Mouse (Mus musculus) kidney, adult 8-10 months (tissue): Measurements from ENCODE around the gene Camta1.

Source experiments
- DNase-seq, 2 experiments: peaks; one replicate each; pipeline ENCODE4 v3.0.0; 2022

Camta1 gene

DNA sequence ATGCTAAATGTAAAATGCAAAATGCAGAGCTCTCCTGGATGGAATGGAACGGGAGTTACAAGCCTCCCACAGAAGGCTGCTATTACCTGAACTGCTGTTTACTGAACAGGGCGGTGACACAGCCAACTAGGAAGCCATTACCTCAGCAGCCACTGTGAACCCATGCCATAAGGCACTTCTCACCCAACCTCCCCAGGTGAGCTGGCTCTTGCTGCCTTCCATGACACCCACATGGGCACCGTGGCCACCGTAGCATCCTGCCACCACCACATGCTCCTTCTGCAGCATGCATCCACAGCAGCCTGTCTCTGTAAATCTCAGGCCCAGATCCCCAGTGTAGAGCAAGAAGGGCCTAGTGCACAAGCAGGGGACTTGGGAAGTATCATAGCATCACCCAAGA is 438.8 kb downstream of the Camta1 start:
- no peak for DNase-seq

DNA sequence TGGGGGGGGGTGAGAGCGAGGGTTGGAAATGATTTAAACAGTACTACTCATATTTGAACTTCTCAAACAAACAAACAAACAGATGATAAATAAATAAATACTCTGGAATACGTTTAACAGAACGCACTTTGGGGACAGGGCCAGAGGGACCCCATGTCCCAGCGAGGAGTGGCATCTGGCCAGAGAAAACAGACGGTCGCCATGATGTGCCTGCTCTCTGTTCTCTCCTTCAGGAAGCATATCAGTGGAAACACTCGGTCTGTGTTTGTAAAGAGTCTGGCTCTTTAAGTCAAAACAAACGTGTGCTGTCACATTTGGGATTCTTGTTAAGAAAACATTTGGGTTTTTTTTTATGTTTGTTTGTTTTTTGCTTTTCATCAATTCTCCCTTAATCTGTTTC is 439.3 kb downstream of the Camta1 start:
- DNase-seq, result no peak

DNA sequence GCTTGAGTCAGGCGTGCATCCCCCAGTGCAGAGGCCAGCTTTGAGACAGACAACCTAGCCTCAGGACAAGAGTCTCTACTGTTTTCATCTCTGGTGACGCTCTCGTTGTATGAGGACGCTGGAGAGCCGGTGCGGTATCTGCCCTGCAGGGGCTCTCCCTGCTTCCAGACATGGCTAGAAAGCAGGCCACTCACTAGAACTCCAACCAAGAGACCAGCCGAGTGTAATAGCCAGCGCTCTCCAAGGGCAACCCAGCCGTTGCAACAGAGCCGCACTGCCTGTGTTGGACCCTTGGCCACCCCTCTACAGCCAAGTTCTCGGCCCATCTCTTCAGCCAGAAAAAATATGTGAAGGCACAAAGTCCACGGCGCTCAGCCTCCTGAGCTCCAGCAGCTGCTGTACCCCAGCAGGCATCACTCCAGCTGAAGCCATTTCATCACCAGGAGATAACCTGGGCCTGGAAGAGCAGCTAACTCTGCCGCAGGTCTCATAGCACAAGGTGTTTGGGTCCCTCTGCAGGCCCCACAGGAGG is 443.3 kb downstream of the Camta1 start:
- no peak for DNase-seq

DNA sequence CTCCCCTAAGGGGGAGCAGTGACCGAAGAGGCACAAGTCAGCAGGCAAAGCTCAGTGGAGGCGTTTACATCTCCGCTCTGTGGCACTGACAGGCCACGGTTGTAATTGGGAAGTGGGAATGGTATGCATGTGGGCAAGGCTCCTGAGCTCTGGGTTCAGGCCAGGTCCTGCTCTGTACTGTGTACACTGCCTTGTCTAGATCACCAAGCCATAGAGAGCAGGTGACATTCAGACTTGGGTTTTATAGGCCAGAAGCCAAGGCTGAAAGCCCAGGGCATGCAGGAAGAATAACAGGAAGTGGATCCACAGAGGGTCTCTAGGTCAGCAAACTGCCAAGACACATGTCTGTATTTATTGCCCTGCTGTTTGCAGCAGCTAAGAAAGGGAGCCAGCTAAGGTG is 445.9 kb downstream of the Camta1 start:
- no peak for DNase-seq

DNA sequence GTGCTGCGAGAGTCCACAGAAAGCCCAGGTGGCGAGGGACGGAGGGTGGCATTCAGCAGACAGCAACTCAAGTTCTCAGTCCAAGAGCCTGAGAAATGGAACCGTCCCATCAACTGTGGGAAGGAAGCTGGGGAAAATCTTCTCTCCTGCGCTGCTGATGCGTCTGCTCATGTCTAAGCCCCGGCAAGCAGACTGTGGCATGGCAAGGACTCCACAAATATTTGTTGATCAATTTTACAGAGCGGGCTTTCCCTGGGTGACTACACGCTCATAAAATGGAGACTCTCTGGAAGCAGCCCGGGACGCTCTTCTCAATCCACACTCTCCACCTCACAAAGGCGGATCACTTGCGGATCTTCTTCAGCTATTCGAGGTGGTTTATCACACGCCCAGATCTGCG is 446.3 kb downstream of the Camta1 start:
- no peak for DNase-seq

DNA sequence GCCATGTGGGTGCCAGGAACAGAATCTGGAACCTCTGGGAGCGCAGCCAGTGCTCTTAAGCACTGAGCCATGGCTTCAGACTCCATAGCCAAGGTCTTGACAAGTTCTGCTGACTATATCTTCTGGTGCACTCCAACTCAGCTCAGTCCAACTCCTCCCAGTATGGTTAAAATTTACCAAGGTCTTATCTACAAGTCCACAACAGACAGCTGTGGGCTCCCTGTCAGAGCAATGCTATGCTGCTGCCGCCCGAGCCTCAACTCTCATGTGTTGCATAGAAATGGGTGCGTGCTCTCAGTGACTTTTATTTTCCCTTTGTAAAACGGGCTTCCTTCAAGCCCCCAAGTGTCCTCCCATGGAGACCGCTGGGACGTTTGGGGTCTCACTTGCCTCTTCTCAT is 446.7 kb downstream of the Camta1 start:
- peak in 1 of 2 experiments; percentile 13 for DNase-seq

DNA sequence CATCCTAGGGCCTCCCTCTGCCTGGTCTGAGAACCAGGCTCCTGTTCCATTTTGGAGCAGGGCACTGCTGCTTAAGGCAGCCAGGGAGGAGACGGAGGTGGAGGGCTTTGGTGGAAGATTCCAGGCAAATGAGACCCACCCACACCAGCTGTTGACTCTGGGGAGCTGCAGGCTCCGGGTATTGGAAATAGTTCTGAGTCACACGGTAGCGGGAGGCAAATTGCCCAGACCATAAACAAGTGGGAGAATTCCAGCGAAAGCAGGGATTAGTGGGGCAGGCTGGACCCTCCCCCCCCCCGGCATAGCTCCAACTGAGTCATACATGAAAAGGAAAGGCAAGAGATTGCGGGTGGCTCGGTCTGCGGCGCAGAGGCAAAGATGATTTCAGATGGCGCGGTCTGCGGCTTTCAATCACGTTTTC is 450.0 kb downstream of the Camta1 start:
- DNase-seq, result no peak

DNA sequence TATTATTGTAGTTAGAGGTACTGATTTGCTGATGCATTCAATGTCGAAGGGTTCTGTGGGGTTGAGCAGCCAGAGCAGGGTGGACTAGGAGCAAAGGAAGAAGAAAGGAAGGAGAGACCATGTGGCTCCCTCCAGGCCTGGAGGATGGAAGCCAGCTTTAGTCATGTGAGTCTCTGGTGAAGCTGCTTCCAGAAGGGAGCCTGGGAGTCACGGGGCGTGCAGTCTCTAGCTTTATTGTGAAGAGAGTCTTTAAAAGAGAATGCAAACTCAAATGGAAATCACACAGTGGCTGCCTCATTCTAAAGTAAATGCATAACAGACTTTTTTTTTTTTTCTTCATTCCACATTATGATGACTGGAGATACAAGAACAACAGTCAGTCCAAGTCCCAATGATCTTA is 450.7 kb downstream of the Camta1 start:
- DNase-seq, result no peak

DNA sequence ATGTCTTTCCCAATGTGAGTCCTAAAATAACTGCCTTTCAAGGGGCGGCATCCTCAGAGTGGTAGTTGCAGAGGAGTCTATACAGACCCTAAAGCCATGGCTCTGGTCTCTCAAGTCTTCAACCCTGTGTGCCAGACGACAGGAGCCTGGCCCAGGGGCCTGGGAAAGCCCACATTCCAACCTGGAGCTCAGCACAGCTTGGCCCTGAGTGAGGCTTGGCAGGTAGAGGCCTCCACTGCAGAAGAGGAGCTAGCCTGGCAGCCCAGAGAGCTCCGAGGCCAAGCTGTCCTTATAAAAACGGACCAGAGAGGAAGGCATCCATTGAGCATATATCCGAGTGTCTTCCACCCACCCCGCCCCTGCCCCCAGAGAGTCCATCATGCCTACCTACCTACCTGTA is 452.4 kb downstream of the Camta1 start:
- no peak for DNase-seq

DNA sequence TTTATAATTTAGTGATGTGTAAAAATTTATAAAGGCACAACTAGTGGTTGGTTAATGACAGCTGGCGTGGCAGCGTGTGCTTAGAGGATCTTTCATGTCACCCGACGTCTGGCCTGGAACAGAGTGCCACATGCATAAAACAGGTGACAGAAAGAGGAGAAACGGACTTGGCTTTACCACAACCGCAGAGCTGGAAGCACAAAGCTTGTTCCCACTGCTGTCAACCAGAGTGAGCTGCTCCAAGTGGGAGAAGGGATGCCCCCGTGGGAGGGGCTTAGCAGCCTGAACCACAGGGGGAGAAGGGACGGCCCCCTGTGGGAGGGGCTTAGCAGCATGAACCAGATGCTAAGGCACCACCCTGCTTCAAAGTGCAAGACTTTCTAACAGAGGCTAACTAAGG is 452.9 kb downstream of the Camta1 start:
- DNase-seq, result no peak

DNA sequence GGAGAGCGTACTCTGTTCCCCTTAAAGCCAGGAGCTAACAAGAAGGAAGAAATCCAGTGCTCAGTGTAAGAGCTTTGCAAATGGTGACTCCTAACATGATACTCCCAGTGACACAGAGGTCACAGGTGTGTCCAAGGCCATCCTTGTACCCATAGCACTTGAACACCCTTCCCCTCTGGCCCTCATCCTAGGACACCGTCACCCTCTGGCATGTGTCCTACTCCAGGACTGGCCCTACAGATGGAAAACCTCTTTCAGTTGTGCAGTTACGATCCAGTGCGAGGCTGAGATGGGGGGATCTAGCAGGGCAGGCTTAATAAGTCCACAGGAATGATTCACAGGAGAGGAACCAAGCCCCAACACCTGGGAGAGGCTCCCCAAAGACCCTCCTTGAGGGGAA is 453.4 kb downstream of the Camta1 start:
- no peak for DNase-seq

DNA sequence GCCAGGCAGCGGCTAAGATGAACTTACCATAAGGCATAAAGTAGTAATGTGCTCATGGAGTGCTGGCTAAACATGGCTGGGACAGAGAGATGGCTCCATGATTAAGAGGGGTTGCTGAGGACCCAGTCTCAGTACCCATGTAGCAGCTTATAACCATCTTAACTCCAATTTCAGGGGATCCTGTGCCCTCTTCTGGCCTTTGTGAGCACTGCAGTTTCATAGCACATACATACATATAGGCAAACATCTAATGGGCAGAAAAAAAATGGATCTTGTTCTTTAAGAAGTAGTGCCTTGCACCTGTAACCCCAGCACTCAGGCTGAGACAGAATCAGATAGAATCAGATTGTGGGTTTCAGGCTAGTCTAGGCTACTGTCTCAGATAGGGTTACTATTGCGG is 454.5 kb downstream of the Camta1 start:
- no peak for DNase-seq

DNA sequence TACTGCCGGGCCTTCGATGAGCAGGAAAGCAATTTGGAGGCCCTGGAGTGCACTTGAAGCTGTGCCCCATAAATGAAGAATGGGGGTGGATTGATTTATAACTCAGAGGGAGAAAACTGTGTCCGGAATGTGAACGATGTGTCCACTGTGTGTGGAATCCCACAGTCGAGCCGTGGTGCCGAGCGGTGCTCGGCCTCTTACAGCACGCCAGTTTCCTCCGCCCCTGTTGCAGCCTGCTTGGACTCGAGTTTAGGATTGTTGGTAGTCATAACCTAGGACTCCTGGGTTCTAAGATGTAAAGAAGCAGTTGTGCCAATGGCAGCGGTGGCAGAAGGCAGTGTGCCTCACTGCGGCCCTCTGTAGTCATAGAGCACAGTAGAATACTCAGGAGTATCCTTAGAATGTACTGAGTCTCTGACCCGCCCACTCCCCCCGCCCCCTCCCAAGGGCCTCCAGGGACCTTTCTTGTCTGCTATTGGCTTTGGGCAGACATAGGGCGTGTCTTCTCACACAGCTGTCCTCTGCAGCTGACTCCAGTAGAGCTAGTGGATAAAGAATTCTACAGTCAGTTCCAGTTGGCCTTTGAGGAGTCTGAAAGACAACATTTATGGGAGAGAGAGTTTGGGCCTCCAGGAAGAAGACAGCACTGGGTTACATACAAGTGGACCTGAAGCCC is 457.0 kb downstream of the Camta1 start:
- no peak for DNase-seq

DNA sequence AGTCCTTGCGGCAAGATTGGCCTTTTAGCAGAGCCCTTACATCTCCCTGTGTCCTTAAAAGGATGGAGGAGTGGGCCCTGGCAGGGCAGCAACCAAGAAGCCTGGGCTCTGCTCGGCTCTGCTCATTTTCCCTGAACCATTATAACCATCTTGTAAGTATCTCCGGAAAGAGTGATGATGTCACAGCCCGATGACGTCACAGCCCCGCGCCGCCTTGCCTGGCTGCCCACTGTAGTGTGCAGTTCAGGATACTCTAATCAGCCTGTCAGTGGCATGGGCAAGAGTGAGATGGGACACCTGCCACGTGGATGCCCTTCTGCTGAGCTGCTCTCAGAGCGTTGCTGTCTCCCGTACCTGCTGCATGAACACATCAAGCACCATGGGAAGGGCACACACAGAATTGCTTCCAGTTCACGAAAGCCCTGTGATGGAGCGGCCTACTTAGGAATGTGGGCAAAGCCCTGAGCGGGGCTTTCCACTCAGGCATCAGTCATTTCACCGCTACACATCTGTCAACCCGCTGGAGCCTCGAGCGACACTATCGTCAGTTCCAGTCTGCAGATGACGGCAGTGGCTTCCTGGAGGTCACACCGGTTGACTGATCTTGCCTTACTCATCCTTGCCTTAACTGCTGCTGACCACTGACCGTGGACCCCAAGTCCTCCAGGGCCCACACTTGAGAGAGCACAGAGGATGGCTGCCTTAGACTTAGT is 459.8 kb downstream of the Camta1 start:
- DNase-seq, result no peak

DNA sequence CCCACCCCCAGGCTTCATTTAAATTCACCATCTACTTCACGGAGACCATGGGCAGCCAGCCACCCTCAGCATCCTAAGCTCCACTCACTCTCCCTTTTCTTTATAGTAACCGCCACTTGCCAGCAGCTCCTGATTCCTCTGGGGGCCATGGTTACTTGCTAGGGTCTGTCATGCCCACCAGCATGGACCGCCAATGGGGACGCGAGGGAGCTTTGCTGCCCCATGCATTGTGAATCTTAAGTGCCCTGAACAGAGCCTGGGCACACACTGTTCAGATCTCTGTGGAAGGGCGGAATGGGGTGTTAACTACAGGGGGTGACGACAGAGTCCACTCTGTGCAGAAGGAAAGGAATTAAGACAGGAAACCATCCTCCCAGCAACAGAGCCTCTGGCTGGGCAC is 465.1 kb downstream of the Camta1 start:
- no peak for DNase-seq

DNA sequence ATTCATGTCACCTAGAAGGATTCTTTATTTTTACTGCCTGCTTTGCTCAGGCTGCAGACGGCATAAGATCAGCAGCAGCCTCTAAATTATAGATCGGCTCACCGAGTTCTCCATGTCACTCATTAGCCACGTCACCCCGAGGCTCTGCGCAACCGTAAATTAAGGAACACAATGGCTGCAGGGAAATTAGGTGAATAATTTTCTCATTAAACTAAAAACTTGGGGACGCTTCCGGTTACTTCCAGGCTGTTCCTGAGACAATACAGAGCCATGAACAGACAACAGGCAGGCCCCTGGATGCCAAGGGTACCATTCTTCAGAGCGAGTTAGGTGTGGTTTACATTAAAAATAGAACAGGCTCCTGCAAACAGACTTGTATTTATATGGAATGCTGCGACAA is 472.3 kb downstream of the Camta1 start:
- DNase-seq, result no peak

DNA sequence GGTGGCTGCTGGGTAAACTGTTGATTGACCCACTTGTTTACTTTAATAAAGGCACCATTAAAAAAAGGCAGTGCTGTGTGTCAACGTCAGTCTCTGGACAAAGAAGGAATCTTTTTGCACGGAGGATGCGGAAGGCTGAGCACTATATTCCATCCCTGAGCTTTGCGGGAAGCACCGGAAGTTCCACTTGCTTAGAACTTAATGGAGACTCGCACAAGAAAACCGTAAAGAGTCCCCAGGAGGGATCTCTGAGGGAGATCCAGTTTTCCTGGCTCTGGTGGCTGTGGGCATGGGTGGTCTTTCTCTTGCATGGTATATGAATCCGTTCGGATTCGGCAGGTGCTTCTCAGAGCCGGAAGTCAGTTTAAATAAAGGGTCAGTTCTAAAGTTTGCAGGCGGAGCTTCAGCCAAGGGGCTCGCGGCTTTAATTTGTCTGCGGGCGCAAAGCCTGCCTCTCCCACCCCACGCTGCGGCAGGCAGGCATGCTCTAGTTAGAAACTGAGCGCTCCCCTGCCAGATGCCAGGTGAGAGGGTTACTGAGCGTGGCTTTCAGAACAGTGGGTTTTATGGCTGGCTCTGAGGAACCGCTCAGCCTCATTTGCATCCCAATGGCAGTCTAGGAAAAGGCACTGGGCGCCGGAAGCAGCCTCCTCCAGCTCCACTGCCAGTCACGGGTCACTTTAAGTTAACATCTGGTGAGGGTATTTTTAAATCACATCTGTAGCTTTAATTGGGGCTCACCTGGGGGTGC is 474.8 kb downstream of the Camta1 start:
- DNase-seq, result peak; percentile 7 to 23

DNA sequence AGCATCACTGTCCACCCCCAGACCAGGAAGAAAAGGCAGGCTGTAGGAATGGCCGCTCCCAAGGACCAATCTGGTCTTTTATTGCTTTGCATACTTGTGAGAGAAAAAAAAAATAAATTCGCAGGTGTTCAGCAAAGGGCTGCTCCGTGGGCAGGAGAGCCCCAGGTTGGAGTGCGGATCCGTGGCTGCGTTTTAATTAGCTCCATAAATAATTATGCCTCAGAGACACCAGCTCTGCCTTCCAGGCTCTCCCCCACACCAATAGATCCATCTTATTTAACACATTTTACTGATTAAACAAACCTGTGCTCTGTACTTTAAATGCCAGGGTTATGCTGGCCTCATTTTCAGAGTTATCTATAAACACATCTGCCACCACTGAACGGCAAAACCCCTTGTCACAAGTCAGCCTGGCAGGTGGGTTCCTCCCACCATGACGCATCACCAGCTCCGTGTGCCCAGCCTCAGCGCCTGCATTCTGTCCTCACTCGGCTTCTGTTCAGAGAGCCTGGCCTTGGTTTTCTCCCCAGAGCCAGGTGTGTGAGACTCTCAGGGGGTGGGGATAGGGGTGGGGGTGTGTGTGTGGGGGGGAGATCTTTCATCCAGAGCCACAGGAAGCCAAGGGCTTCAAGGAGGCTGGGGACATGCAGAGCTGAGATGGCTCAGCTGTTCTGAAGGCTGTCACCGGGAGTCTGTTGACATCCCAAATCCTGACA is 475.5 kb downstream of the Camta1 start:
- no peak for DNase-seq

DNA sequence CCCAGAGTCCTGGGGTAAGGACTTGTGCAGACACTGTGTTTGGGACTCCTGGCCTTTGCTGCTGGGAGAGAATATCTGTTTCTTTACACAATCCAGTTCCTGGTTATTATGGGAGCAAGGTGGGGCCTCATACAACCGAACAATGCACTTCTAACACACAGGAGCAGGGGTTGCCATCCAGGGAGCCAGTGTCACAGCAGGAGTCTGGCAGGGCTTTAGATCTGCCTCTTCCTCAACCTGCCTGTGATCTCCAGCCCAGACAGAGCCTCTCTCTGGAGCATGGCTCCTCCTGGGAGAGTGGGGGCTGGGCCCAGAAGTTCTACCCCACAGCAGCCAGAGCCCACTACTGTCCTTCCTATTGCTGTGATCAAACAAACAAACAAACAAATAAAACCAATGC is 483.9 kb downstream of the Camta1 start:
- no peak for DNase-seq

DNA sequence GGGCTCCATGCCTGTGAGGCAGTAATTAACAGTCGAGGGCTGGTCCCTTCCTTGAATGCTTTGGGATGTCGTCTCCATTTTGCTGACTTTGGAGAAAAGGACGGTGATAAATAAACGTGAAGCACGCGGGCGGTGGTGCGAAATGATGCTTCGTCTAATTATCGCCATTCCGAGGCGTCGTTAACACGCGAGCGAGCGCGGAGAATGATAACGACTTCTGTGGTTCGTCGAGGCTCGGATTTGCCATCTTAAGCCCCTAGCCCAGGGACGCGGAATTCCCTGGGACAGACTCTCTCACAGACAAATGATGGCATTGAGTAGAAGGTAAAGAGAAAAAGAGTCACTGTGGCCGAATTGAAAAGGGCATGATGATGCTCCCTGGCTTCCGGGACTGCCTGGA is 485.4 kb downstream of the Camta1 start:
- DNase-seq, result no peak

DNA sequence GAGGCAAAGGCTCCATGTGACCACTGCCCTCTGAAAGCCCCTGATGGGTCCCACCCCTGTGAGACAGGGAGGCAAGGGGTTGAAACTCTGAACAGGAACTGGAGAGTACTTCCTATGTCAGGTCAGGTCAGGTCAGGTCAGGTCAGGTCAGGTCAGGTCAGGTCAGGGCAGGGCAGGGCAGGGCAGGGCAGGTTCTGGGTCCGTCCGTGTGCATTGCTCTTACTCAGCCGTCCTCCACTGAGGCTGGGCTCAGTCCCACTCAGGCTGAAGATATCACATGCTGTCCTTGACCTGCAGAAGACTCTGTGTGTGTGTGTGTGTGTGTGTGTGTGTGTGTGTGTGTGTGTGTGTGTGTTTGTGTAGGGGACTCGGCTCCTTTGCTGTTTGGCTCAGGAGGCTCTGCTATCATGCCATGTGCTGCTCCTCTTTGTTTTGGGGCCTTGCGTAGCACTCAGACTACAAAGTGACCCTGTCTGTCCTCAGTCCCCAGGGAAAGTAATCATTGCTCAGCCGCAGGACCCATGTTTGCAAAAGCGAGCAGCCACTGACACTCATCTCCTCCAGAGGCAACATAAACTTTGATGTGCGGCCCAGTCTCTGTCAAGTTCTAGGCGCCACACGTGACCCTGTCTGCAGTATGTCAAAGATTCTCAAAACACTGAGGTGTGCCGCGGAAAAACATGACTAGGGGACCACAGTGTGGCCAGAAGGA is 488.7 kb downstream of the Camta1 start:
- DNase-seq, result no peak

DNA sequence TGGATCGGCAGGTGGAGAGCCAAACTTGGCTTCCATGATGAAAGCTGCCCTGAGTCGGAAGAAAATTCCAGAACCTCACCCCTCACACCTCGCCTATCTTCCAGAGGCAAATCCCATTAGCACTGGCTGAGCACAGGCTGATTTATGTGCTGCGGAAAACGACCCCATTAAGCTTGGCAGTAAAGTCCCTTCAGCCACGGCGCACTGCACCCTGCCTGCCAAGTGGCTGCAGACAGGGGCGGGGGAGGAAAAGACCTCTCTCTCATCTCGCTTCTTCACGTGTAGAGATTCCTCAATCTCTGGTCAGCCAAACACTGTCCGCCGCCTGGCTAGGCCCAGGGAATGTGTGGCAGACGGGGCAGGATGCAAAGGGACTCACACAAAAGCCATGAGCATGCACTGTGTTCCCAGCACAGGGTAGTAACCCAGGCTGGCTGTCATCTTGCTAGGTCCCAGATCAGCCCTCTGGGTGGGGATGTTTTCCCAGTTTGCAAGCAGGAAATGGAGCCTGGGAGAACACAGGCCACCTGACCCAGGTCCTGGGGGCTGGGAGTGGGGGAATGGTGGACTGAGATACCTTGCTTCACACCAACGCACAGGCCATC is 494.6 kb downstream of the Camta1 start:
- no peak for DNase-seq
